Mouse (Mus musculus) kidney, embryonic 15.5 days (tissue): ENCODE measurements around the gene Eya4. TPM values are rescaled to one million over a fixed set of nuclear protein-coding genes. Genes with fewer than 3 reads are reported as not detected.

Experiments
- ATAC-seq: fragments of 200-750 bp; cut with Nextera tagmentation; replicated peaks from 2 replicates; pipeline ENCODE4 v1.8.0; 2017; ENCODE audit warnings: moderate TSS enrichment; ENCODE audit not compliant: low FRiP score
- H3K27ac ChIP-seq: fragments of 300-500 bp; sonication (generic); 2 replicates; pipeline ENCODE4 v1.5.1; 2015; ENCODE audit warnings: mild to moderate bottlenecking, inconsistent platforms
- H3K27me3 ChIP-seq: fragments of 300-500 bp; sonication (generic); 2 replicates; pipeline ENCODE4 v1.6.1; 2015; ENCODE audit warnings: inconsistent platforms
- H3K36me3 ChIP-seq: fragments of 300-500 bp; sonication (generic); 2 replicates; pipeline ENCODE4 v1.6.1; 2015; ENCODE audit warnings: inconsistent platforms
- H3K4me1 ChIP-seq: fragments of 300-500 bp; sonication (generic); 2 replicates; pipeline ENCODE4 v1.6.1; 2015; ENCODE audit warnings: inconsistent platforms
- H3K4me2 ChIP-seq: fragments of 300-500 bp; sonication (generic); 2 replicates; pipeline ENCODE4 v1.6.1; 2015; ENCODE audit warnings: moderate library complexity, mild to moderate bottlenecking, inconsistent platforms
- H3K4me3 ChIP-seq: fragments of 300-500 bp; sonication (generic); replicated peaks from 2 replicates; pipeline ENCODE4 v1.5.1; 2015; ENCODE audit warnings: mild to moderate bottlenecking, inconsistent platforms
- H3K9ac ChIP-seq: fragments of 300-500 bp; sonication (generic); 2 replicates; pipeline ENCODE4 v1.6.1; 2015; ENCODE audit warnings: mild to moderate bottlenecking, inconsistent platforms
- H3K9me3 ChIP-seq: fragments of 300-500 bp; sonication (generic); replicated peaks from 2 replicates; pipeline ENCODE4 v1.6.1; 2016; ENCODE audit warnings: inconsistent platforms
- WGBS: fragments of 180-500 bp; shearing (Covaris S2); methylation state at CpG from one replicate; pipeline ENCODE4 v1.1.7; 2015; ENCODE audit warnings: mixed read lengths; 5-methylcytosine and 5-hydroxymethylcytosine counted together
- polyA plus RNA-seq: library from polyadenylated mRNA; unstranded; fragments of >200 nt; fragmentation: Nextera tagmentation; extraction: Ambion mirVana; gene quantifications from 2 replicates; pipeline ENCODE4 v1.2.1, GENCODE M21; 2015

Gene Eya4
- polyA plus RNA-seq, 1 experiment from 2014 or later: 12.2 TPM

DNA sequence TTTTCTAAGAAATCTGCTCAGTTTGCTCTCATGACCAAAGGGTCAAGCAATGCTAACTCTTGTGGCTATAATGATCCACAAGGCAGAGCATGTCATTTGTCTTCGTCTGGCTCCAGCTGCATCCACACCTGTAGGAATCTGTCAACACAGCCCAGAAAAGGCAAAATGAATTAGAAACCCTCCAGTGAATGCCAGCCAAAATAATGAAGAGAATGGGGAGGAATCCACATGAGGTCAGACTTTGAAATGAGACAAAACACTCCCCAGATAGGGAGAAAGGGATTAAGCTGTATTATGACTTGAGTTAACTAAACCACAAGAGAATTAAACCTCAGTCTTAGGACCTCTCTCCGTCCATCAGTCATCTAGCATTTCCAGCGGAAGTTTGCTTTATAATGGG lies 130.2 kb downstream of the Eya4 start:
- Histone ChIP-seq H3K4me2 (no peak overlapping the region), H3K4me1 (peaks cover 4% of the 10 kb centered on the region; the same call in 1 of the 2 replicates), H3K36me3 (no peaks in the 10 kb centered on the region), H3K9ac (no peak overlapping the region), H3K27me3 (no peaks in the 10 kb centered on the region), H3K27ac (no peak overlapping the region), H3K9me3 (no peaks in the 10 kb centered on the region), H3K4me3 (no peak overlapping the region)
- no peak for ATAC-seq
- WGBS: 62% methylated on average over 3 of the region's 3 CpGs

DNA sequence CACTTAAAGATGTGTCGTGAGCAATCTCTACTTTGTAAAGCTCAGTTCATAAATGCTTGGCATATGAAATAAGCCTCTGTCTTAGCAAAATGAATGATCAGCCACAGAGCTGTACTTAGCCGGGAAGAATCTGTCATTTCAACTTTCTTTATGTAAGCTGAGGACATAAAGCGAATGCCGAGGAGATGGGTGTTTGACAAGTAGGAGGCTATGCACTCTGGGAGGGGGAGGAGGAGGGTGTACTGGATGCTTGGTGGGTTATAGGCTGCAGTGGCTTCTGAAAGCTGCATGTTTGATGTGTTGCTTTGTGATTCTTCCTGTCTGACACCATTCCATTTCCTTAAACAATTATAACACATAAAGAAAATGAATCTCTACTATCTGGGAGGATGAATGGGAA lies 133.8 kb downstream of the Eya4 start:
- H3K27me3 ChIP-seq: no peaks in the 10 kb centered on the region
- no peaks in the 10 kb centered on the region for H3K9me3 ChIP-seq
- no peak overlapping the region for H3K4me3 ChIP-seq
- peaks cover 4% of the 10 kb centered on the region; the same call in 1 of the 2 replicates for H3K4me1 ChIP-seq
- no peak overlapping the region for H3K9ac ChIP-seq
- H3K27ac ChIP-seq: no peak overlapping the region
- ATAC-seq: no peak
- no peak overlapping the region for H3K4me2 ChIP-seq
- H3K36me3 ChIP-seq: no peaks in the 10 kb centered on the region
- WGBS: 52% methylated on average over 4 of the region's 4 CpGs

DNA sequence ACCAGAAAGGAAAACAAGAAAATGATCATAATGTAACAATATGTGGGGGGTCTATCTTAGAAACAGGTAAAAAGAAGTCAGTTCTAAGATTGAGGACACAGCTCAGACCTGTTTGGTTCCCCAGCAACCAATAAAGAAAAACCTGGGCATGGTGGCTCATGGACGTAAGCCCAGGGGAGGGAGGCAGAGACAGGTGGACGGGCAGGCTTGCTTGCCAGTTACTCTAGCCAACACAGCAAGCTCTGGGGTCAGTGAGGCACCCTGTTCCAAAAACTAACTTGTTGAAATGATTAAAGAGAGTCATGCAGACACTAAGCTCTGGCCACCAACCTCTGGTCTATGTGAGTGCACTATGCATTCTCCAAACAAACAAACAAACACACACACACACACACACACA lies 139.2 kb downstream of the Eya4 start:
- H3K27me3 ChIP-seq: no peaks in the 10 kb centered on the region
- no peaks in the 10 kb centered on the region for H3K4me1 ChIP-seq
- no peaks in the 10 kb centered on the region for H3K36me3 ChIP-seq
- ATAC-seq: no peak
- no peak overlapping the region for H3K4me2 ChIP-seq
- 88% methylated on average over 2 of the region's 2 CpGs for WGBS
- H3K9me3 ChIP-seq: no peaks in the 10 kb centered on the region
- no peak overlapping the region for H3K9ac ChIP-seq
- H3K27ac ChIP-seq: no peak overlapping the region
- H3K4me3 ChIP-seq: no peak overlapping the region

DNA sequence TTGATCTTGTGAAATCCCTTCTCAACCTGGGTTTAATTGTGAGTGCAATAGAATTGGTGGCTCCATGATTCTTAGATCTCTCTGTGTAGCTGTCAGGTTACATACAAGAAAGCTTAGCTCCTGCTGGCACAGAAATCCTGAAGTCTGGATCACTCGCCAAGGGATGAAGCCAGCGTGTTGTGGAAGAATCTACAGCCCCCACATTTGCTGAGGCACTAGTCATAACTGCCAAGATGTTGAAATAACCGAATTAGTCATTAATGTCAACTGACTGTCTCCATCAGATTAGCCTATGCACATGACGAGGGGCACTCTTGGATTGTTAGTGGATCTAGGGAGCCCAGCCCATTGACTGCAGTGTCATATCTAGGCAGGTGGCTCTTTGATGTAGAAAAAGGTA lies 146.7 kb downstream of the Eya4 start:
- no peak overlapping the region for H3K9ac ChIP-seq
- 77% methylated on average over 4 of the region's 4 CpGs for WGBS
- no peaks in the 10 kb centered on the region for H3K27me3 ChIP-seq
- ATAC-seq: no peak
- no peaks in the 10 kb centered on the region for H3K9me3 ChIP-seq
- no peak overlapping the region for H3K4me2 ChIP-seq
- H3K4me3 ChIP-seq: no peak overlapping the region
- 0 out of 2 replicates have a peak, but pooled peaks cover 5% of the 10 kb centered on the region for H3K4me1 ChIP-seq
- no peaks in the 10 kb centered on the region for H3K36me3 ChIP-seq
- H3K27ac ChIP-seq: no peak overlapping the region

DNA sequence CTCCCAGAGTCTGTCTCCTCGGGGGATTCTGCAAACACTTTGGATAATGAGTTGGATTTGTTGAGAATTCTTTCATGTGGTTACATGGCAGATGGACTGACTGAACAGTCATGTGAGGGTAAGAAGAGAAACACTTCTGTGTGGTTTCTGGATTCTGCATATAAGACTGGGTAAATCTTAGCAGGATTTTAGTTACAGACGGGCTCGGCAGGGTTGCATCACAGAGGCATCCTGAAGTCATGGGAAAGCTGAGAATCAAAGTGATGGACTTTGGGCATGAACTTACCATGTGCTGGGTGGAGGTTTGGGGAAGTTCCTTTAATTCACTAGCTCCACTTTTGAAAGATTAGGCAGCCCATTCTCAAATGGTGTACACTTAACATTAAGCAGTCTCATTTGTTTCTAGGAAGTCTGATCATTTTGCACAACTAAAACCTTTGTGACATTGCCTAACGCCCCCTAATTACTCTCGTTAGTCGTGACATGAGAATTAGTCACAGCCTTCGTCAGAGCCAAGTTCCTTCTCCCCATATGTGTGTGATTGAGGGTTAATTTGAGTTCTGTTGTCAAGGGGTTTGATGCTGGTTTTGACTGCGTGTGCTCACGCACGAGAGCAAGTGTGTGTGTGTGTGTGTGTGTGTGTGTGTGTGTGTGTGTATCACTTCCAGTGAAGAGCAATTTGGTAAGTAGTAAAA lies 147.3 kb downstream of the Eya4 start:
- Histone ChIP-seq H3K27ac (no peak overlapping the region), H3K4me3 (no peak overlapping the region), H3K36me3 (no peaks in the 10 kb centered on the region), H3K4me1 (0 out of 2 replicates have a peak, but pooled peaks cover 5% of the 10 kb centered on the region), H3K4me2 (no peak overlapping the region), H3K9me3 (no peaks in the 10 kb centered on the region), H3K9ac (no peak overlapping the region), H3K27me3 (no peaks in the 10 kb centered on the region)
- WGBS: 69% methylated on average over 10 of the region's 10 CpGs
- ATAC-seq: no peak

DNA sequence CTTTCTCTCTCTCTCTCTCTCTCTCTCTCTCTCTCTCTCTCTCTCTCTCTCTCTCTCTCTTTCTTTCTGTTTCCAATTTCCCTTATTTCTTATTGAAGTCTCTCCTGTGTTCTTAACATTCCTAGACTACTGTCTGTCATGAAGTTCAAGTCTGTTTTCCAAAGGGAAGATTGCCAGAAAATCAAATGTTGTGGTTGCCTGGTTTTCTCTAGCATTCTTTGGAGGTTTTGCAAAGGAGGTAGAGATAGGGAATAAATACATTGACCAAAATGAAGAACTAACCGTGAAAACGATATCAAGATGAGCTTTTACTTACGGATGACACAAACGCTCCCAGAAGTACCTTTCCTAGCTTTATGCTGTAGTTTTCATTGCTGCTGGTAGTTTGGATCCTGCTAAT lies 148.0 kb downstream of the Eya4 start:
- Histone ChIP-seq H3K9ac (no peak overlapping the region), H3K4me2 (no peak overlapping the region), H3K9me3 (no peaks in the 10 kb centered on the region), H3K27ac (no peak overlapping the region), H3K4me1 (0 out of 2 replicates have a peak, but pooled peaks cover 5% of the 10 kb centered on the region), H3K36me3 (no peaks in the 10 kb centered on the region), H3K4me3 (no peak overlapping the region), H3K27me3 (no peaks in the 10 kb centered on the region)
- ATAC-seq: no peak
- 90% methylated on average over 4 of the region's 4 CpGs for WGBS

DNA sequence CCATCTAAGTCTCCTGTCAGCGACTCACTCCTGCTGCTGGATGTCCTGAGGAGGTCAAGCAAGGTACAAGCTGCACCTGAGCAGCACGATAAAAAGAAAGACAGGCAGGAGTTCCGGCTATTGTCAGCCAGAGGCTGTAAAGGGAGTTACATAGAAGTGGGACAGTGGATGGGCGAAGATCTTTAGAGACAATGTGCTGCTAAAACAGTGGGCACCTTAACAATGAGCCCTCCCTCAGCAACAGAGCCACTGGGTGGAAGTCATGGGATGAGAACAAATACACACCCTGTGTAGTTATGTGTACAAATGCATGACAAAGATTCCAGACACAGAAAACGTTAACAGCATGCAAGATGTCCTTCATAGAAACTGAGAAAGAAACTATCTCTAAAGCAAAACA lies 152.3 kb downstream of the Eya4 start:
- Histone ChIP-seq H3K4me2 (no peak overlapping the region), H3K9me3 (no peaks in the 10 kb centered on the region), H3K36me3 (no peaks in the 10 kb centered on the region), H3K27ac (no peak overlapping the region), H3K9ac (no peak overlapping the region), H3K4me1 (peaks cover 8% of the 10 kb centered on the region; the same call in 1 of the 2 replicates), H3K4me3 (no peak overlapping the region), H3K27me3 (no peaks in the 10 kb centered on the region)
- no peak for ATAC-seq
- WGBS: 69% methylated on average over 5 of the region's 5 CpGs

DNA sequence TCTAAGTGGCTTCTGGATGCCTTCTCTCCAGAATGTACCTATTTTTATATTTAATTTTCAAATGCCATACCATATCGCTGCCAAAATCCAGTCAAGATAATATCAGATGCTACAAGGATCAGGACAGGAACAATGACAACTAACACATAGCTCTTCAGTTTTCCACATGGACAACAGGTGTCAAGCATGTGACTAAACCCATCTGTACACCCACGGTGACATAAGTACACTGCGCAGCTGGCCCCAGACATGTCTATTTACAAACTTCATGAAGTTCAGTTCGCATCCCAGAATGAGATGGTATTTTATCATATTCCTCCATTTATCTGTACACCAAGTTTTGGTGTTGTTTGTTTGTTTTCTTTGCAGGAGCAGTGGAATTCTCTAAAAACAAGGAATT lies 154.2 kb downstream of the Eya4 start:
- no peaks in the 10 kb centered on the region for H3K36me3 ChIP-seq
- no peak overlapping the region for H3K4me2 ChIP-seq
- ATAC-seq: no peak
- H3K4me1 ChIP-seq: peaks cover 10% of the 10 kb centered on the region; the same call in 1 of the 2 replicates
- no peak overlapping the region for H3K4me3 ChIP-seq
- H3K9me3 ChIP-seq: no peaks in the 10 kb centered on the region
- WGBS: 89% methylated on average over 4 of the region's 4 CpGs
- no peak overlapping the region for H3K9ac ChIP-seq
- no peak overlapping the region for H3K27ac ChIP-seq
- no peaks in the 10 kb centered on the region for H3K27me3 ChIP-seq

DNA sequence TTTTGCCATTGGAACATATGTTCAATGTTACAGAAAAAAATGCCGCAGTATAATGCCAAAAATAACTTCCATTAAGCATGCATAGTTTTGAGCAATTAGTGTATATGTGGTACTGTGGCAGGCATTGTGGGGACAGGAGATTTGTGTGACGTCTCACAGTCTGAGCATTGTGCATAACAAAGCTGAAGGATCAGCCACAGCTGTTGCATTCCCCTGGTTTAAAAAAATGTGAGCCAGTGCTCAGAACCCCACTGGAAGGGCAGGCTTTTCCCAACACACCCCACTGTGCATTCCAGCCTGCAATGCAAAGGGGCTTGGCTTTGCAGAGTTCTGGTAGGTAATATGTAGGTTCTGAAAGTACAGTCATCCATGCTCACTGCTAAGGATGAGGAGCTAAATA lies 155.2 kb downstream of the Eya4 start:
- no peak overlapping the region for H3K4me3 ChIP-seq
- H3K4me1 ChIP-seq: peaks cover 13% of the 10 kb centered on the region; the same call in 1 of the 2 replicates
- no peak overlapping the region for H3K4me2 ChIP-seq
- H3K36me3 ChIP-seq: no peaks in the 10 kb centered on the region
- ATAC-seq: peak; percentile 64; the same call in 1 of the 2 replicates
- peak overlapping the region; percentile 62; the same call in 1 of the 2 replicates for H3K27ac ChIP-seq
- WGBS: 60% methylated on average over 2 of the region's 2 CpGs
- H3K9ac ChIP-seq: no peak overlapping the region
- H3K9me3 ChIP-seq: no peaks in the 10 kb centered on the region
- no peaks in the 10 kb centered on the region for H3K27me3 ChIP-seq

DNA sequence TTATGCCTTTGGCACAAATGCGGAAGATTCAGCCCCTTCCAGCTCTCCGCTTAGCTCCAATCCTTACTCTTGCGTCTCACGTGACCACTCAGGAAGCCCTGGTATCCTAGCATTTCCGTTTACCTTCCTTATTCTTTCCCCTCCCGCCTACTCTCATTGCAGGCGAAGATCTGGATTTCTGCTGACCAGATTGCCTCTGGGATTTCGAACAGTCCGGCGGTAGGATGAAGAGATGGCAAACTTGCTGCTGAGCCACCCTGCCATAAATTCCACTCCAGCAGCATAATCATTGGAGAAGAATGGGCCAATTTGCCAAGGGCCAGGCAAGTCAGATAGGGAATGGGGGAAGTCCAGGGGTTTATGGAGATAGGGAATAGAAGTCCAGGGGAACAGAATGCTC lies 160.8 kb downstream of the Eya4 start:
- no peaks in the 10 kb centered on the region for H3K27me3 ChIP-seq
- WGBS: 78% methylated on average over 10 of the region's 10 CpGs
- H3K9ac ChIP-seq: no peak overlapping the region
- H3K4me3 ChIP-seq: no peak overlapping the region
- no peak overlapping the region for H3K27ac ChIP-seq
- H3K36me3 ChIP-seq: no peaks in the 10 kb centered on the region
- H3K4me2 ChIP-seq: no peak overlapping the region
- H3K9me3 ChIP-seq: no peaks in the 10 kb centered on the region
- 0 out of 2 replicates have a peak, but pooled peaks cover 4% of the 10 kb centered on the region for H3K4me1 ChIP-seq
- no peak for ATAC-seq

DNA sequence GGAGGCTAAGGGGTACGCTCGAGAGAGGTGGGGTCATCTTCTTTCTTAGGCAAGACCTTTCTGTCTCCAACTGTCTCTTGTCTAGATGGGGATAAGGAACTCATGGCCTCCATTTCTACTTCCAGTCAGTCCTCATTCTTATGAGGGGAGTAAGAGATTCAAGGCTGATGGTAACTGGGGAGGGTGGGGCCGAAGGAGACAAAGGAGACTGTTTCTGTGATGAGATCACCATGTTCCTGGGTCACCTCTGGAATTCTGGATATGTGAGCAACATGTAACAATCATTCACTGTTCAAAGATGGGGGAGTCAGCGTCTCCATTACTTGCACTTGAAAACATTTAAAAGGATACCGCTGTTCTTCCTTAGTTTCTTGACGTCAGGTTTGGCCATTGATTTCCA lies 165.2 kb downstream of the Eya4 start:
- no peak for ATAC-seq
- WGBS: 86% methylated on average over 6 of the region's 6 CpGs

DNA sequence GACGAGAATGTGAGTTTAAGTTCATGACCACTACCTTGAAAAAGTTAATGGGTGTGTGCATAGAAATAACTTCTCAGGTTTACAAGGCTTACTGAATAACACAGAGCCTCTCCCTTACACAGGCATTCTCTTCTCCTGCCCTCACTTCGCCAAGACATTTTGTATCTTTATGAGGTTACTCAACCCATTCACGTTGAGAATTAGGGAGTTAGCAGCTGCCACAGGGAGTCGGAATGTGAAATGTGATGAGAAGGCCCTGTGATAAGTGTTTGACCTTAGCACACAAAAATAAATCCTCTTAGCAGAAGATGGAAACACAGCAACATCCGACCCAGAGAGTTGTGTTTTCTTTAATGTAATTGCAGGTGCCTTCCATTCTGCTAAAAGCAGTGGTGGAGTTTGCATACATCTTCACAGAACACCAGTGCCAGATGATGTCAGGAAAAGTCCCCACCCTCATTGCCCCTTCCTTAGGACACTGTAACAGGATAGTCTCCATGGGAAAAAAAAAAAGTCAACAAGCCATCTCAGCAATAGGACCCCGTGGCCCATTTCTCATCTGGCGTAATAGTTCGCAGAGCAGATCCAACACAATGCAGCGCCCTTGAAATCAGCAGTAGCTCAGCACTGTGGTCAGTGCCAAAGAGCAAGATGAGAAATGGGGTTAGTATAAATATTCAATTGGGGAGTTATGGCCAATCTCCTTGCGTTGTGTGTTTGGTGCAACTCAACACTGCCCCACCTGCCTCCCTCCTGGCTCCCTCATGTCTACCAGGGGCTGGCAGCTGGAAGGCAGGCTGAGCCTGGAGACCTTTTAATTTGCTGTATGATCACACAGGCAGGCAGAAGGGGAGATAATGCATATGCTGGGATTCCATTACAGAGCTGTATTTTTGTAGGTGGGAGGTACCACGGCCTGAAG lies 168.8 kb downstream of the Eya4 start:
- Histone ChIP-seq H3K4me1 (peaks cover 31% of the 10 kb centered on the region), H3K36me3 (no peaks in the 10 kb centered on the region), H3K27me3 (no peaks in the 10 kb centered on the region), H3K9ac (no peak overlapping the region), H3K27ac (peak overlapping the region; percentile 82), H3K9me3 (no peaks in the 10 kb centered on the region), H3K4me2 (no peak overlapping the region), H3K4me3 (no peak overlapping the region)
- peak; percentile 70 for ATAC-seq
- WGBS: 40% methylated on average over 11 of the region's 11 CpGs

More for the DNA sequence above, 165.2 kb downstream of the Eya4 start:
- Histone ChIP-seq H3K36me3 (no peaks in the 10 kb centered on the region), H3K27me3 (no peaks in the 10 kb centered on the region), H3K27ac (no peak overlapping the region), H3K4me1 (peaks cover 7% of the 10 kb centered on the region), H3K4me3 (no peak overlapping the region), H3K9me3 (no peaks in the 10 kb centered on the region), H3K9ac (no peak overlapping the region), H3K4me2 (no peak overlapping the region)
